Mouse (Mus musculus): ENCODE data around the gene Procr. TPM values are rescaled to one million over a fixed set of nuclear protein-coding genes. Genes with fewer than 3 reads are reported as not detected.

The Procr gene
- total RNA-seq, 1 experiment: 8.0 TPM

DNA sequence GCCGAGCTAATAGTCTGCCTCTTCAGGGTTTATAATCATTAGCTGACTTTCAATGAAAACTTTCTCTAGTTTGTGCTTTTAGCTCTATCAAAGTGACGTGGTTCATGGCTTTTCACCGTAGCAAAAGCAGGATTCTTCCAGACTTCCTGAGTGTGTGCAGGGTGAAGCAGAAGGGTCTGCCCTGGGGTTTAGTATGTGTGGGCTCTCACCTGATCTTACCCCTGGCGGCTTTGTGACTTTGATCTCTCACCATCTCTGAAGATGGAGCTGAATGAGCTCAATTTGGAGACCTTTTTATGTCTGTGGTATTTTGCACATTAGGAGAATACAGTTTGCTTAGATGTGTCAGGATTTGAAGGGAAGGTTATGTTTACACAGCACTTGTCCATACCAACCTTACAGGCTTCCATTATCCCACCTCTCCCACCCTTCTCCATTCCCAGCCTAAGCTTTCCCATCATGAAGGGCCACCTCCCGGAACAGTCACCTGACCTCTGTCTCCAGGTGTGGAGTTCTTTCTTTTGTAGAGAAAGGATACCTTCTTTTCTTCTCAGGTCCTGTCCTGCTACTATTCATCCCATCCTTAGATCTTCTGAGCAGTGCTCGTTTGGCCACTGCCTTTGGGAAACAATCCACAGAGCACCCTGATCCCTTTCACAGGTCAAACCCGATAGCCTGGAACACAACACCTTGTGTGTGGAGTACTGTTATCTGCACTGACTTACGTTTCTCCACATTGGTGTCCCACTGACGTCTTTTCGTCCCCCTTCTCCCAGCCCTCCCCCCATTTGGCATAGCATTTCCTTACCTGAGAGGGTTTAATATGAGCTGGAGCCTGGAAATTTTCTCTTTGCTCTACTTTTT lies 26.1 kb downstream of the Procr start:
- no peak overlapping the region for H3K9ac ChIP-seq (ENCODE audit: insufficient read depth, low read depth, low read length, poor library complexity, severe bottlenecking)
- H3K4me3 ChIP-seq (ENCODE audit: insufficient read depth in 1 of 2, low read depth in 1 of 2, low read length in 2 of 2, poor library complexity in 1 of 2, severe bottlenecking in 1 of 2): no peak overlapping the region
- DNase-seq (ENCODE audit: low read depth, low spot score): no peak
- H3K4me1 ChIP-seq (ENCODE audit: control insufficient read depth in 2 of 2, insufficient read depth in 2 of 2, low read length in 2 of 2, poor library complexity in 1 of 2): peaks cover 0 to 4% of the 10 kb centered on the region in 2 experiments; a peak in 1 of 4 replicates
- in situ Hi-C loops (cut with MboI; ENCODE audit: low sequenced_read_pairs in 2 of 2, unreplicated experiment in 2 of 2): loop anchor here in 1 of 2 experiments (10.0 kb wide), 1 partner anchor 272 kb away; no protein-coding TSS in a partner anchor
- no peaks in the 10 kb centered on the region for H3K9me3 ChIP-seq (ENCODE audit: control insufficient read depth, insufficient read depth, low read depth, low read length)
- no peaks in the 10 kb centered on the region for H3K36me3 ChIP-seq (ENCODE audit: control insufficient read depth, insufficient read depth, low read length, poor library complexity, severe bottlenecking)
- H3K27ac ChIP-seq (ENCODE audit: insufficient read depth, low read depth, low read length, poor library complexity, severe bottlenecking): no peak overlapping the region
- TF ChIP-seq CHD2 (IDR thresholded peaks at IDR 0.05; ENCODE audit: low read depth, low read length) (no peak), ZC3H11A (IDR thresholded peaks at IDR 0.05; ENCODE audit: borderline replicate concordance, low read depth, low read length) (no peak), ZNF384 (IDR thresholded peaks at IDR 0.05; ENCODE audit: low read depth, low read length) (no peak), HCFC1 (IDR thresholded peaks at IDR 0.05; ENCODE audit: borderline replicate concordance, insufficient read depth, low read length) (no peak), MAFK (IDR thresholded peaks at IDR 0.05; ENCODE audit: insufficient read depth, low read depth, low read length) (no peak)

DNA sequence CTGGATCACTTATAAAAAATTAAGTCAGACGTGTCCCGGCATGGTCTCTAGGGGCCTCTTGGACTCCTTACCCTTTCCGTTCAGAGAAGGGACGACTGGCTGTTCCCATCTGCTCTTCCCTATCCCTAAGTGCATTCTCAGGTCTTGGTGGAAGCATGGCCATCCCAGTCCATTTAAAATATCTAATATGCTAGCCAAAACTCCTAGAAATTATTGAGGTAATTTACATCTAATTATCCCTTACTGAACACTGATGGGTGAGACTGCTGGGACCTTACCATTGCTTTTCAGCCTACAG lies 26.7 kb downstream of the Procr start:
- peaks cover 0 to 4% of the 10 kb centered on the region in 2 experiments; a peak in 1 of 4 replicates for H3K4me1 ChIP-seq (ENCODE audit: control insufficient read depth in 2 of 2, insufficient read depth in 2 of 2, low read length in 2 of 2, poor library complexity in 1 of 2)
- DNase-seq (ENCODE audit: low read depth, low spot score): no peak
- no peak overlapping the region for H3K27ac ChIP-seq (ENCODE audit: insufficient read depth, low read depth, low read length, poor library complexity, severe bottlenecking)
- in situ Hi-C loops (cut with MboI; ENCODE audit: low sequenced_read_pairs in 2 of 2, unreplicated experiment in 2 of 2): loop anchor here in 1 of 2 experiments (10.0 kb wide), 1 partner anchor 273 kb away; no protein-coding TSS in a partner anchor
- no peak overlapping the region for H3K9ac ChIP-seq (ENCODE audit: insufficient read depth, low read depth, low read length, poor library complexity, severe bottlenecking)
- no peaks in the 10 kb centered on the region for H3K9me3 ChIP-seq (ENCODE audit: control insufficient read depth, insufficient read depth, low read depth, low read length)
- no peaks in the 10 kb centered on the region for H3K36me3 ChIP-seq (ENCODE audit: control insufficient read depth, insufficient read depth, low read length, poor library complexity, severe bottlenecking)
- no peak for TF ChIP-seq HCFC1 (IDR thresholded peaks at IDR 0.05; ENCODE audit: borderline replicate concordance, insufficient read depth, low read length)
- TF ChIP-seq ZNF384 (IDR thresholded peaks at IDR 0.05; ENCODE audit: low read depth, low read length): no peak
- no peak for TF ChIP-seq CHD2 (IDR thresholded peaks at IDR 0.05; ENCODE audit: low read depth, low read length)
- no peak for TF ChIP-seq ZC3H11A (IDR thresholded peaks at IDR 0.05; ENCODE audit: borderline replicate concordance, low read depth, low read length)
- no peak for TF ChIP-seq MAFK (IDR thresholded peaks at IDR 0.05; ENCODE audit: insufficient read depth, low read depth, low read length)
- H3K4me3 ChIP-seq (ENCODE audit: insufficient read depth in 1 of 2, low read depth in 1 of 2, low read length in 2 of 2, poor library complexity in 1 of 2, severe bottlenecking in 1 of 2): no peak overlapping the region

DNA sequence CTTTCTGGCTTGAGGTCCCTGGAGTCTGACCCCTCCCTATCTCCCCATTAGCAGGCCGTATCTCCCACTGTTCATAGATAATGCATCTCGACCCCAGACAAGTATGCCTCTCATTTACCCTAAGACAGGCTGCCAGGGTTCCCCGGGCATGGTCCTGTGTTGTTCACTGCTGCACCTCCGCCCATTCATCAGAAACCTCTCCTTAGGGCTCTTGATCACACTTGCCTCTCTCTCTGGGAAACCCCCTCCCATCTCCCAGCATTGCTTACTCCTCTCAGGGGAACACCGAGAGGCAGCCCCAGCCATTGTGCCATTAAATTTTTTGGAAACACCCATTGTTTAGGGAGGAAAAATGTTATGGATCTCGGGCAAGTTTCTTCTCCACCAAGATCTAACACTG lies 27.1 kb downstream of the Procr start:
- no peak for DNase-seq (ENCODE audit: low read depth, low spot score)
- Histone ChIP-seq H3K4me1 (ENCODE audit: control insufficient read depth in 2 of 2, insufficient read depth in 2 of 2, low read length in 2 of 2, poor library complexity in 1 of 2) (peaks cover 0 to 4% of the 10 kb centered on the region in 2 experiments; a peak in 1 of 4 replicates), H3K36me3 (ENCODE audit: control insufficient read depth, insufficient read depth, low read length, poor library complexity, severe bottlenecking) (no peaks in the 10 kb centered on the region), H3K27ac (ENCODE audit: insufficient read depth, low read depth, low read length, poor library complexity, severe bottlenecking) (no peak overlapping the region), H3K9ac (ENCODE audit: insufficient read depth, low read depth, low read length, poor library complexity, severe bottlenecking) (no peak overlapping the region), H3K4me3 (ENCODE audit: insufficient read depth in 1 of 2, low read depth in 1 of 2, low read length in 2 of 2, poor library complexity in 1 of 2, severe bottlenecking in 1 of 2) (no peak overlapping the region), H3K9me3 (ENCODE audit: control insufficient read depth, insufficient read depth, low read depth, low read length) (no peaks in the 10 kb centered on the region)
- TF ChIP-seq HCFC1 (IDR thresholded peaks at IDR 0.05; ENCODE audit: borderline replicate concordance, insufficient read depth, low read length) (no peak), ZNF384 (IDR thresholded peaks at IDR 0.05; ENCODE audit: low read depth, low read length) (no peak), CHD2 (IDR thresholded peaks at IDR 0.05; ENCODE audit: low read depth, low read length) (no peak), ZC3H11A (IDR thresholded peaks at IDR 0.05; ENCODE audit: borderline replicate concordance, low read depth, low read length) (no peak), MAFK (IDR thresholded peaks at IDR 0.05; ENCODE audit: insufficient read depth, low read depth, low read length) (no peak)
- in situ Hi-C loops (cut with MboI; ENCODE audit: low sequenced_read_pairs in 2 of 2, unreplicated experiment in 2 of 2): loop anchor here in 1 of 2 experiments (10.0 kb wide), 1 partner anchor 273 kb away; no protein-coding TSS in a partner anchor

DNA sequence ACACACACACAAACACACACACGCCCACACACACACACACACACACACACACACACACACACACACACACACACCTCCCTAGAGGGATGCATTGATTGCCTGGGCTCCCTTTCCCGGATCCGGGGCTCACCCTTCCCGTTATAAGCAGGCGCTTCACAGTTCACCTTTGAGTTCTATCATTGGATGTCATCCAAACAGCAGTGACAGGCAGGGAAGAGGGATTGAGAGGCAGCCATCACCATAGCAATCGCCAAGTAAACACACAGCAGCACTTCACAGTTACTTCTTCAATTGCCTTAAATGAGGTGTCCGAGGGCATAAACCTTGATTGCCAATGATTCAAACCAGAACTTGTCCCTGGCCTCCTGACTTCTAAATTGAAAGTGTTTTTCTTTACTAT lies 28.1 kb downstream of the Procr start:
- no peaks in the 10 kb centered on the region for H3K9me3 ChIP-seq (ENCODE audit: control insufficient read depth, insufficient read depth, low read depth, low read length)
- in situ Hi-C loops (cut with MboI; ENCODE audit: low sequenced_read_pairs in 2 of 2, unreplicated experiment in 2 of 2): loop anchor here in 1 of 2 experiments (10.0 kb wide), 1 partner anchor 274 kb away; no protein-coding TSS in a partner anchor
- no peak overlapping the region for H3K9ac ChIP-seq (ENCODE audit: insufficient read depth, low read depth, low read length, poor library complexity, severe bottlenecking)
- TF ChIP-seq HCFC1 (IDR thresholded peaks at IDR 0.05; ENCODE audit: borderline replicate concordance, insufficient read depth, low read length) (no peak), MAFK (IDR thresholded peaks at IDR 0.05; ENCODE audit: insufficient read depth, low read depth, low read length) (no peak), ZC3H11A (IDR thresholded peaks at IDR 0.05; ENCODE audit: borderline replicate concordance, low read depth, low read length) (no peak), CHD2 (IDR thresholded peaks at IDR 0.05; ENCODE audit: low read depth, low read length) (no peak), ZNF384 (IDR thresholded peaks at IDR 0.05; ENCODE audit: low read depth, low read length) (no peak)
- no peak overlapping the region for H3K4me3 ChIP-seq (ENCODE audit: insufficient read depth in 1 of 2, low read depth in 1 of 2, low read length in 2 of 2, poor library complexity in 1 of 2, severe bottlenecking in 1 of 2)
- H3K27ac ChIP-seq (ENCODE audit: insufficient read depth, low read depth, low read length, poor library complexity, severe bottlenecking): no peak overlapping the region
- H3K36me3 ChIP-seq (ENCODE audit: control insufficient read depth, insufficient read depth, low read length, poor library complexity, severe bottlenecking): no peaks in the 10 kb centered on the region
- peaks cover 0 to 4% of the 10 kb centered on the region in 2 experiments; a peak in 1 of 4 replicates for H3K4me1 ChIP-seq (ENCODE audit: control insufficient read depth in 2 of 2, insufficient read depth in 2 of 2, low read length in 2 of 2, poor library complexity in 1 of 2)
- DNase-seq (ENCODE audit: low read depth, low spot score): no peak
